Mouse (Mus musculus) liver, embryonic 11.5 days (tissue): ENCODE measurements around the gene Syt1. TPM values are rescaled to one million over a fixed set of nuclear protein-coding genes. Genes with fewer than 3 reads are reported as not detected.

Experiments
- ATAC-seq: fragments of 200-750 bp; cut with Nextera tagmentation; replicated peaks from 2 replicates; pipeline ENCODE4 v1.8.0; 2017; ENCODE audit warnings: moderate number of reproducible peaks, mild to moderate bottlenecking, moderate TSS enrichment, moderate library complexity; ENCODE audit not compliant: low FRiP score
- DNase-seq: peaks from one replicate; pipeline ENCODE4 v3.0.0-alpha.2; 2017; ENCODE audit warnings: low spot score
- H3K27ac ChIP-seq: fragments of 300-500 bp; sonication (generic); 2 replicates; pipeline ENCODE4 v1.5.1; 2014; ENCODE audit warnings: mild to moderate bottlenecking, low read depth, low read length, control low read depth
- H3K27me3 ChIP-seq: fragments of 300-500 bp; sonication (generic); replicated peaks from 2 replicates; pipeline ENCODE4 v1.6.1; 2014; ENCODE audit warnings: low read length, mixed read lengths; ENCODE audit not compliant: control insufficient read depth, insufficient read depth
- H3K36me3 ChIP-seq: fragments of 300-500 bp; sonication (generic); 2 replicates; pipeline ENCODE4 v1.6.1; 2014; ENCODE audit warnings: mild to moderate bottlenecking, low read length, moderate library complexity, mixed read lengths; ENCODE audit not compliant: control insufficient read depth, insufficient read depth
- H3K4me1 ChIP-seq: fragments of 300-500 bp; sonication (generic); replicated peaks from 2 replicates; pipeline ENCODE4 v1.6.1; 2014; ENCODE audit warnings: low read length, mixed read lengths; ENCODE audit not compliant: control insufficient read depth, insufficient read depth
- H3K4me2 ChIP-seq: fragments of 300-500 bp; sonication (generic); 2 replicates; pipeline ENCODE4 v1.6.1; 2014; ENCODE audit warnings: mild to moderate bottlenecking, control low read depth, moderate library complexity
- H3K4me3 ChIP-seq: fragments of 300-500 bp; sonication (generic); 2 replicates; pipeline ENCODE4 v1.5.1; 2014; ENCODE audit warnings: low read depth, low read length, control low read depth
- H3K9ac ChIP-seq: fragments of 300-500 bp; sonication (generic); 2 replicates; pipeline ENCODE4 v1.6.1; 2014; ENCODE audit warnings: low read depth, low read length, control low read depth
- H3K9me3 ChIP-seq: fragments of 300-500 bp; sonication (generic); 2 replicates; pipeline ENCODE4 v1.6.1; 2016; ENCODE audit warnings: low read length, inconsistent platforms, mixed read lengths; ENCODE audit not compliant: control insufficient read depth
- WGBS: fragments of 180-500 bp; shearing (Covaris S2); extraction: QIAGEN DNeasy Blood & Tissue Kit; methylation state at CpG from one replicate; pipeline ENCODE4 v1.1.7; 2014; 5-methylcytosine and 5-hydroxymethylcytosine counted together
- polyA plus RNA-seq: library from polyadenylated mRNA; unstranded; fragments of >200 nt; fragmentation: Nextera tagmentation; extraction: Ambion mirVana; gene quantifications from 2 replicates; pipeline ENCODE4 v1.2.1, GENCODE M21; 2014

Syt1 gene
- polyA plus RNA-seq, 1 experiment from 2014 or later = 1.5 TPM

DNA sequence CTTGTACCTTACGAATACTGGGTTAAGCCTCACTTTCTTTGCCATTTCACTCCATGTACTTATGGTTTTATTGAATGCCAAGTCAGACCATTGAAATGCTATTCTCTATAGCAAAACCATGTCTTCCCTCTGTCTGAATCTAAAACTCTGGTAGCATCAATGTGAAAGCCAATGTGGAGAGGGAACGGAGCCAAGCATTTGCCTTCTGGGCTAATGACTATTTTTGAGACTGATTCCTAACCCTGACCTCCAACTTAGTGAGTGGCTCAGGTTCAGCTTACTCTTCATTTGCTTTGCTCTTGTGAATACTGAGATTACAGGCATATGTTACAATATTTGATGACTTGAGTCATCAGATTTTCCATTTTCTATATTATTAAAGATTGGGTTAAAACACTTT is 23.5 kb downstream of the Syt1 start:
- H3K4me3 ChIP-seq = no peak overlapping the region
- no peak overlapping the region for H3K4me2 ChIP-seq
- H3K4me1 ChIP-seq = no peaks in the 10 kb centered on the region
- no peak overlapping the region for H3K27ac ChIP-seq
- ATAC-seq = no peak
- no peaks in the 10 kb centered on the region for H3K9me3 ChIP-seq
- no peak for DNase-seq
- H3K36me3 ChIP-seq = no peaks in the 10 kb centered on the region
- H3K9ac ChIP-seq = no peak overlapping the region
- no peaks in the 10 kb centered on the region for H3K27me3 ChIP-seq
- WGBS = 99% methylated on average over 2 of the region's 2 CpGs

DNA sequence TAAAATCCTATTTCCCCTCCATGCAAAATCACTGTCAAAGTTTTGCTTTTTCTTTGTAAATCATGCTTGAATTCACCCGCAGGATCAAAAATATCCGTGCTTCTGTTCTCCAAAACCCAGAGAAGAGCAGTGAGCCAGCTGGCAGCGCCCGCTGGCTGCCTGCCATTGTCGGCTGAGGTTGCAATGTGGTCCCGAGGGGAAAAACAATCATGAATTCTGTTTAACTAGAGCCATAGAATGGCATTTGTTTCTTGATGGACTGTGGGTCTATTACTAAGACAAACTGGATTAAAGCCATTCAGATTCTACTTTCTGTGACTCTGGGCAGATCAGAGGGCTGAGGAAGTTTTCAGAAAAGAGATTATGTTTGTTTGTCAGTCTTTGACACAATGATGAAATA is 31.1 kb downstream of the Syt1 start:
- no peak overlapping the region for H3K9ac ChIP-seq
- H3K27ac ChIP-seq = no peak overlapping the region
- 74% methylated on average over 6 of the region's 6 CpGs for WGBS
- no peaks in the 10 kb centered on the region for H3K4me1 ChIP-seq
- H3K27me3 ChIP-seq = no peaks in the 10 kb centered on the region
- no peaks in the 10 kb centered on the region for H3K9me3 ChIP-seq
- H3K4me2 ChIP-seq = no peak overlapping the region
- DNase-seq (no peak), ATAC-seq (no peak)
- H3K36me3 ChIP-seq = no peaks in the 10 kb centered on the region
- H3K4me3 ChIP-seq = no peak overlapping the region

DNA sequence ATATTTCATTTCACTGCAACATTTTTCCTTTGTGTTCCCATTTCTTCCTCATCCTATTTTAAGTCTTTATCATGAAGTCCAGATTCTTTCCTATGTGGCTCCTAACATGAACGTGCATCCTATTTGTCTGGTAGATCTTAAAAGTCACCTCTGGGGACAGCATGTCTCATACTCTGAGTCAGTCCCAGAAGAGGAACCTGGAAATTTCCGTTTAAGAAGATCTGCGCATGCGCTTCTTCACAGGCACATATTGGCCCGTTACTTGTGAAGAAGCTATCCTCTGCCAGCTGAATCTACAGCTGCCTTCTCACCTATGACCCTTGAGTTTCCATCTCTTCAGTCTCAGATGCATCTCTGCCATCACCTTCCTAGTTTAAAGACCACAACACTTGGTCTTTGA is 55.8 kb downstream of the Syt1 start:
- 87% methylated on average over 5 of the region's 5 CpGs for WGBS
- no peak overlapping the region for H3K9ac ChIP-seq
- H3K27me3 ChIP-seq = no peaks in the 10 kb centered on the region
- H3K9me3 ChIP-seq = no peaks in the 10 kb centered on the region
- no peak overlapping the region for H3K4me2 ChIP-seq
- no peaks in the 10 kb centered on the region for H3K36me3 ChIP-seq
- no peak overlapping the region for H3K27ac ChIP-seq
- DNase-seq = no peak
- no peak for ATAC-seq
- H3K4me3 ChIP-seq = no peak overlapping the region
- H3K4me1 ChIP-seq = no peaks in the 10 kb centered on the region

DNA sequence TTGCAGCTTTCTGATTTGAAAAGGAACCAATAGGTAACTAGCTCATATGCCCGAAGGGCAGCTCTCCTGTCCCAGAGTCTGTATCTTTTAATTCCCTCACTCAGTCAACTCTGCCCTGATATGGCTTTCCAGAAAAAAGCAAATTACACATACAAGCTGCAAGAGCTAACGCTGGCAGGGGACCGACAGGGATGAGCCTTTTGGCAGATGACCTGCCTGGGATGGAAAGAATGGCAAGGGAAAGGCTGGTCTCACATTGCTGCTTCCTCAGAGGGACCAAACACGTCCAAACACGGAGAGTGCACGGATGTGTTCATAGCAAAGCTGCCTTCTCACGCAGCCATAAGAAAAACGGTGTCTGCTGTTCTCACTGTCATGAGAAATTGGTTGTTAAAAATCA is 58.6 kb downstream of the Syt1 start:
- 85% methylated on average over 8 of the region's 8 CpGs for WGBS
- no peak overlapping the region for H3K4me2 ChIP-seq
- H3K27ac ChIP-seq = no peak overlapping the region
- no peaks in the 10 kb centered on the region for H3K9me3 ChIP-seq
- no peak for DNase-seq
- H3K9ac ChIP-seq = no peak overlapping the region
- H3K27me3 ChIP-seq = no peaks in the 10 kb centered on the region
- no peak for ATAC-seq
- no peaks in the 10 kb centered on the region for H3K4me1 ChIP-seq
- H3K36me3 ChIP-seq = no peaks in the 10 kb centered on the region
- H3K4me3 ChIP-seq = no peak overlapping the region

DNA sequence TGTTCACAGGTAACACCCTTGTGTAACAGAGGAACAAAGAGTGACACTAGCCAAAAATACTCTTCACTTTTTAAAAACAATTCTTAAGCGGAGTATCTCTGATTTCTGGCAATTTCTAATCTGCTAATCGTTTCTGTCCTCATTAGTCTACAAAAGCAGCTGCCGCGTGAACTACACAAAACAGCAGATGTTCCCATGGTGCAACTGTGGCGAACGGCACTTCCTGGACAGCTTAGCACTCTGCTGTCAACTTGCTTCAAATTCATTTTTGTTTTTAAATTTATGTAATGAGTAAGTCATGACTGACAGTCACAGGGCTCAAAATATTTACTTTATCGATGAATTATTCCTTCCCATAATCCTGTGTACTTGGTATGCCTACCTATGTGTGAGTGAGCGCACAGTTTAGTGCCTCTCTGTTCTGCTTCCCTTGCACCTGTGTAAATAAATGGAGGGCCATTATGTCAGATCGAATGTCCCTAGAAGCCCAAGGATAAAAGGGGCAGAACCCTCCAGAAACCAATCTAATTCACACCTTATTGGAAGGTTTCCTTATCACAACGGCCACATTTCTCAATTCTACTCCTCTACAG is 73.8 kb downstream of the Syt1 start:
- no peak for ATAC-seq
- Histone ChIP-seq H3K27ac (no peak overlapping the region), H3K9me3 (no peaks in the 10 kb centered on the region), H3K36me3 (no peaks in the 10 kb centered on the region), H3K4me3 (no peak overlapping the region), H3K4me2 (no peak overlapping the region), H3K27me3 (no peaks in the 10 kb centered on the region), H3K9ac (no peak overlapping the region), H3K4me1 (no peaks in the 10 kb centered on the region)
- WGBS = 73% methylated on average over 10 of the region's 10 CpGs
- no peak for DNase-seq

DNA sequence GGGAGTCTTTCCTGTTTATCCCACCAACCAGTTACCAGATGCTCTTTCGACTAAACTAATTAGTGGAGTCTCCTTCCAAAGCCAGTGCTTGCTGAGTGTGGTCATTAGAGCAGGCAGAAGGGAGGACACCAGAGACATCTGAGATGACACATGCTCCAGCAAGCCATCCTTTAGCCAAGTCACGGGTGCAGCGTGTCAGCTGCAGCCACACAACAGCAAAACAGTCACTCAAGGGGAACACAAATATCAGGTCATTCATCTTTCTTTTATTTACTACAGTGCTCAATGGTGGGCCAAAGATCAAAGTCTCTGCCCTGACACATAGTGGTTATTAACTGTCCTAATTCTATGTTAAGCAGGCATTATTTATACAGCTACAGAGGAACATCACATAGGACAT is 80.5 kb downstream of the Syt1 start:
- DNase-seq (no peak), ATAC-seq (no peak)
- Histone ChIP-seq H3K9ac (no peak overlapping the region), H3K4me1 (no peaks in the 10 kb centered on the region), H3K4me2 (no peak overlapping the region), H3K36me3 (no peaks in the 10 kb centered on the region), H3K27me3 (no peaks in the 10 kb centered on the region), H3K9me3 (no peaks in the 10 kb centered on the region), H3K4me3 (no peak overlapping the region), H3K27ac (no peak overlapping the region)
- 74% methylated on average over 3 of the region's 3 CpGs for WGBS

DNA sequence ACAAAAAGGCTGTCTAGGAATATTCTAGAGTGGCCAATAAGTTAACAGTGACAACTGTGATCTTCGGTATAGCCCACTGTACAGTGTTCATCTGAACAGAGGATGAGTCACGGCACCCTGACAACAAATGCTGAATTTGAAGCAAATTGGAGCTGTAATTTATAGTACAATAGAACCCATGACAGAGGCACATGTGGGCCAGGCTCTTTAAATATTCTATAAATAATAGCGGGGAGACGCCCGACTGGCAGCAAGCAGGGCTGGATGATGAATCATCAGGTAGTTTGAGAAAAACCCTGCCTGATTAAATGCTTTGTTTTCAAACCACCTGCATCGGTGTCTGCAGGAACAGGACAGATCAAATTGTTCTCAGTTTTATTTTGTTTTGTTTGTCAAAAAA is 81.1 kb downstream of the Syt1 start:
- Histone ChIP-seq H3K4me2 (no peak overlapping the region), H3K27ac (no peak overlapping the region), H3K4me3 (no peak overlapping the region), H3K27me3 (no peaks in the 10 kb centered on the region), H3K4me1 (no peaks in the 10 kb centered on the region), H3K36me3 (no peaks in the 10 kb centered on the region), H3K9me3 (no peaks in the 10 kb centered on the region), H3K9ac (no peak overlapping the region)
- WGBS = 88% methylated on average over 6 of the region's 6 CpGs
- no peak for DNase-seq
- ATAC-seq = no peak

DNA sequence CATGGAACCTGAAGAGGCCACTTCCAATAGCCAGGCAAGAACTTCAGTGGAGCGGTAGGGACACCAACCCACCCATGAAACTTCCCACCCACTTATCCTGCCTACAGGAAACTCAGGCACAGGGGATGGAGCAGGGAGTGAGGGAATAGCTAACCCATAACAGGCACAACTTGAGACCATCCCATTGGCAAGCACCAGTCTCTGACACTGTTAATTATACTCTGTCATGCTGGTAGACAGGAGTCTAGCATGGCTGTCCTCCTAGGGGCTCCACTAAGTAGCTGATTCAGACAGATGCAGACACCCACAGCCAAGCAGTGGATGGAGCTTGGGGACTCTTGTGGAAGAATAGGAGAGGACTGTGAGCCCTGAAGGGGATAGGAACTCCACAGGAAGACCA is 105.5 kb downstream of the Syt1 start:
- ATAC-seq = no peak
- Histone ChIP-seq H3K4me3 (no peak overlapping the region), H3K4me1 (no peaks in the 10 kb centered on the region), H3K36me3 (no peaks in the 10 kb centered on the region), H3K27me3 (no peaks in the 10 kb centered on the region), H3K4me2 (no peak overlapping the region), H3K9ac (no peak overlapping the region), H3K9me3 (no peaks in the 10 kb centered on the region), H3K27ac (no peak overlapping the region)
- WGBS = 95% methylated on average over 1 of the region's 1 CpGs
- DNase-seq = no peak

DNA sequence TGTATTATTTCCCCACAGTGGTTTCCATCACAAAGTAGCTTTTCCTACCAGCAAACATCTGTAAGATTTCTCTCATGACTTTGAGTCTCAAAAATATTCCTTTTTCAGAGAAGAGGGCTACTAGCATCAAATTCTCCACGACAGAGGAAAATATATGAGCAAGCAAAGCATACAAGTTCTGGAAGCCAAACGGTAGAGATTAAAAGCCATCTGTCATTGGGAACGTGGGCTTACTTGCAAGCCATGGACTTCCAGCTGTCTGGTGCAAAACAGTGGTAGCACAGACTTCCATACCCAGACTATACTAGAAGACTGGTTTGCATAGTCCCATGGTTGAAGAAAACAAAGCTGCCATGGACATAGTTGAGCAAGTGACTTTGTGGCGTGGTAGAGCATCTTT is 106.4 kb downstream of the Syt1 start:
- DNase-seq = no peak
- 70% methylated on average over 4 of the region's 4 CpGs for WGBS
- no peak overlapping the region for H3K4me3 ChIP-seq

More for the DNA sequence above, 106.4 kb downstream of the Syt1 start:
- H3K9ac ChIP-seq = no peak overlapping the region
- no peaks in the 10 kb centered on the region for H3K36me3 ChIP-seq
- H3K4me1 ChIP-seq = no peaks in the 10 kb centered on the region
- H3K27ac ChIP-seq = no peak overlapping the region
- no peak overlapping the region for H3K4me2 ChIP-seq
- no peaks in the 10 kb centered on the region for H3K27me3 ChIP-seq
- H3K9me3 ChIP-seq = no peaks in the 10 kb centered on the region
- ATAC-seq = no peak
